Mouse (Mus musculus) layer of hippocampus, adult 18-20 months (tissue): ENCODE measurements around the gene Uba3. TPM values are rescaled to one million over a fixed set of nuclear protein-coding genes. Genes with fewer than 3 reads are reported as not detected.

Experiments used
- DNase-seq, 2 experiments: peaks; one replicate each; pipeline ENCODE4 v3.0.0; 2022; ENCODE audit warnings: low spot score in 2 of 2
- total RNA-seq, 2 experiments: library from RNA; stranded (reverse); gene quantifications; 2 replicates each; pipeline ENCODE4 v1.2.3; 2021

The Uba3 gene
- total RNA-seq, 2 experiments from 2014 or later = 70.9 to 73.7 TPM

DNA sequence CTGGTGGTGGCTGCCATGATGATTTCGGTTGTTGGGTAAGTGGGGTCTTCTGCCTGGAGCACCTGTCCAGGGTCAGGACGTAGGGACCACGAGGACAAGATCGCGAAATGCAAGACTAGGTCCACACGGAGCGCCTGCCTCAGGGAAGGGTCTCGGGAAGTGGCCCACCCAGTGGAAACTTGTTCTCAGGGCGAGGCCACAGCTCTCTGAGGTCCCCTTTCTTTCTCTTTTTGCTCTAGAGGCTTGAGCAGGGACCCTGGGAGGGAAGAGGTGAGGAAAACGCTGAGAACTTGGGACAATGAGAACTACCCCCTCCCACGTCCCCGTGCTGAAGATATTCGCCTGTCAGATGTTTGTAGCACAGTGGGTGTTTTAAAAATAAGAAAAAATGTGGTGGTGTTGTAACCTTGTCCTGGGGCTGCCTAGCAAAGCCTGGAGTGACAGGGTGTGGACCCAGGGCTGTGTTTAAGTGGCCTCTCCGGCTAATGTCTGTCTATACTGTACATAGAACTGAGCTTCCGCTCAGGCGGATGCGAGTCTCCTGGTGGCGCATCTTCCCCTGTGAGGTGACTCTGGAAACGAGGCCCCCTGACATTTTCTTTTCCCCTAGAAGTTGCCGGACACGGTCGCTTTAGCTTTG is 5.6 kb upstream of the Uba3 start:
- DNase-seq = peak in 1 of 2 experiments; percentile 26

DNA sequence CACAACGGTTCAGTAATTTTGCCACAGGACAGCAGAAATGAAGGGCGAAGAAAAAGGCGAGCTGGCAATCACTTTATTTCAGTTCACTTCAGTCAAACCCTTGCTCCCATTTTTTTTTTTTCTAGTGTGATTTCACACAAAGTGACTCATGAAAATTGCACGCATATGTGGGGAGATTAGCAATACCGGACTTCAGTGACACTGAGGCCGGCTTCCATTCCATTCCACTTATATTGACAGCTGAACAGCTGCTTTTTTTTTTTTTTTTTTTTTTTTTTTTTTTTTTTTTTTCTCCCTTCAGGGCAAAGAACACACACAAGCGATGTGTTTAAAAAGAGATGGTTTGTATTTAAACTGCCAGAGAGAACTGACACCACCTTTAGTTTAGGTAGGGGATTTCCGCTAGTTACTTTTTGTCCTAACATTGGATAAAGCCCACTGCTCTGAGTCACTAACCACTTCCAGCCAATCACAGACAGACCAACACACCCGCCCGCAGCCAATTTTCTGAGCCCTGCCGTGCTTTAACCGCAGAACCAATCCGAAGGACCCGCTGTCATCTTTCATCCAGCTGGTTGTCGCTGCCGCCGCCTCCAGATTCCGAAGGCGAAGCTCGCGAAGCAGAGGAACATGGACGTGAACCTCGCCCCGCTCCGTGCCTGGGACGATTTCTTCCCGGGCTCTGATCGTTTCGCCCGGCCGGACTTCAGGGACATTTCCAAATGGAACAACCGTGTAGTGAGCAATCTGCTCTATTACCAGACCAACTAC is 4.9 kb upstream of the Uba3 start, which contains the start of gene Arl6ip5:
Arl6ip5 (plus strand) TSS at position 499 of the 771 bp plus-strand sequence.
- peak; percentile 89 to 94 for DNase-seq

DNA sequence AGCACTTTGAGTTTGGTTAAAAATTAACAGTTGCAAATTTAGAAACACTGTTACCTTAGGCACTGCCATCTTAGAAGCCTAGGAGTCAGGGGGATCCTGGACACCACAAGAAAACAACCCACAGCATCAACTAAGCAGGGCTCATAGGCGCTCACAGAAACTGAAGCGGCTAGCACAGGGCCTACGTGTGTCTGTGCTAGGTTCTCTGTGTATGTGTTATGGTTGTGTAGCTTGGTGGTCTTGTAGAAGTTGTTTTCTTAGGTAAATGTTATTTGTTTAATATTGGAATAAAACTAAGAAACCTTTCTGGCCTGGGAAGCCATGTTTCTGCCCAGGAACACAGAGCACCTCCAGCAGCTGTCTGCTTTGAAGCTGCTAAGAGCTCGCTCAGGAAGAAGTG is 4.3 kb upstream of the Uba3 start:
- DNase-seq = no peak

- no peak for DNase-seq
Observed at GRCm38 (mm10) chr6:97209201-97209600, 3.8 kb upstream of the Uba3 start.

DNA sequence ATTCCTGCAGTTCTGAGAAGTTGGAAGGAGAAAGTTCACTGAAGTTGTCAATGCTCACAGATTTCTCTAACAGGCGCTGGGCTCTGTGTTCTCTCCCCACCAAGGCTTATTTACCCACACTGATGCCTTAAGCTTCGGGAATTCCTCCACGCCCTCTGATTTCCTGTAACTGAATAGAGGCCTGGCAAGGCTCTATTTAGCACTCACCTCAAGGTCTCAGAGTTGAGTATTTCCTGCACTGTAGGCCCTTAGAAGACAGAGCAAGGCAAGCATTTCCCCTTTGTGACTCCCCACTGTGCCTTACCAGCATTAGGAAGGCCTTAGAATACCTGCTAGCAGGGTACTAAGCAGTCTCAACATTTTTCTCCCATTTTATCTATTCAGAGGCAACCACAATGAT is 3.0 kb upstream of the Uba3 start:
- no peak for DNase-seq

DNA sequence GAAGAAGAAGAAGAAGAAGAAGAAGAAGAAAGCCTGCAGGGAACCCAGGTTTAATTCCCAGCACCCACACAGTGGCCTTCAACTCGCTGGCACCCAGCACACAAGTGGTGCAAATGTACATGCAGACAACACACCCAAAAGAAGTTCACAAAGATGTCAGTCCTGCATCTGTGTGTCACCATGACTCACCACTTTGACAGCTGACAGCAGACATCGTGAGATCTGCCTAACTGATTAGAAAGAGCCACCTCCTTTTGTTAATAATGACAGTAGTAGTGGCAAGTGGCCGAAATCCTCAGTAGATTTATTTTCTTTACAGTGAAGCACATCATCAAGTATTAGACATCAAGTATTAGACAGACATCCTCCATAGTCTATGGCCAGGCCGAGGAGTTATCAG is 1.6 kb upstream of the Uba3 start:
- DNase-seq = no peak

DNA sequence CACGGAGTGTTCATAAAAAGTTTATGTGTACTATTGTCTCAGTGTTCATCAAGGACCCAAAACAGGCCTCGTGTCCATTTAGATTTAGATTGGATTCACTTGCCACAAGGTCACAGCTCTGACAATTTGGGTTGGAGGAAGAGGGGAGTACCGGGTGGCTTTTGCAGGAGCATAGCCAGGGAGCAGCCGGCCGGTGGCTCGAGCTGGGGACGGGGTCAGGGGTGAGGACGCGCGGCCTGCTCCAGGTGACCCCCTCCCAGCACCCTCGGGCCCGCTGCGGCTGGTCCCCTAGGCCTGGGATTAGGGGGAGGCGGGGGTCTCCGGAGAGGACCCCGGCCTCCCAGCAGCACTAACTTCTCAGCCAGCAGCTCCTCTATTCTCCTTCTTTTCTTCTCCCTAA is 495 bp downstream of the Uba3 start:
- DNase-seq = no peak

GRCm38 (mm10) chr6:97204252-97204869 is 1.1 kb downstream of the Uba3 start:
- no peak for DNase-seq

- no peak for DNase-seq
Observed at GRCm38 (mm10) chr6:97202477-97202876, 3.0 kb downstream of the Uba3 start.

DNA sequence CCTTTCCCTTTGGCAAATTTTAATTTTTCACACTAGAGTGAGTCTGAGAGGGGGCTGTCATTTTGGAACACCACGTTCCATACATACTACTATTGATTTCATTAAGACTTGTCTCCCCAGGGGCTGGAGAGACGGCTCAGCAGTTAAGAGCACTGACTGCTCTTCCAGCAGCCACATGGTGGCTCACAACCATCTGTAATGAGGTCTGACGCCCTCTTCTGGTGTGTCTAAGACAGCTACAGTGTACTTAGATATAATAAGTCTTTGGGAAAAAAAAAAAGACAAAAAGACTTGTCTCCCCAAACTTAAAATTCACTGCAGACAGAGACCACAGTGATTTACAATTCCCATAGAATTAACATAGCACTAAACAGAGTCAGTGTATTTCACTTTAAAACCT is 5.0 kb downstream of the Uba3 start:
- DNase-seq = no peak

DNA sequence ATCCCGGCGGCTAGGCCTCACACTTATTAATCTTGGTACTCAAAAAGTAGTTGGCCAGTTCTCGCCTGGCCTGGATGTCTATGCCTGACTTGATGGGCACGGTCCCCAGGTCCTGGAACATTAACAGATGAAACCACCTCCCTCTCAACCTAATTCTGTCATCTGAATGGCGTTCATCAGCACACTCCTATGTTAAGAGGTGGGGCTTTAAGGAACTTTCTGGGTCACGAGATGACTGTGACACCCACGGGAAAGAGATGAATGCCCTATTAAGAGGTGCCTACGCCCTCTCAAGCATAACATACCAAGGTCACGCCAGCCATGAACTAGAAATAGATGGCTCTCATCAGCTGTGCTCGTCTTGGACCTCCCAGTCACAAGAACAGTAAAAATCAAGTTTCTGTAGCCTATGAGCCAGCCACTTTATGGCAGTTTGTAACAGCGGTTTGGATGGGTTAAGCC is 26.0 kb downstream of the Uba3 start:
- DNase-seq = no peak

- peak; percentile 94 to 97 for DNase-seq
Observed at GRCm38 (mm10) chr6:97178491-97179366, 26.7 kb downstream of the Uba3 start, which contains the start of gene Tmf1. TSS of gene Tmf1 (minus strand) at chr6:97179122.

GRCm38 (mm10) chr6:97175716-97176115 is 29.7 kb downstream of the Uba3 start:
- DNase-seq = no peak

DNA sequence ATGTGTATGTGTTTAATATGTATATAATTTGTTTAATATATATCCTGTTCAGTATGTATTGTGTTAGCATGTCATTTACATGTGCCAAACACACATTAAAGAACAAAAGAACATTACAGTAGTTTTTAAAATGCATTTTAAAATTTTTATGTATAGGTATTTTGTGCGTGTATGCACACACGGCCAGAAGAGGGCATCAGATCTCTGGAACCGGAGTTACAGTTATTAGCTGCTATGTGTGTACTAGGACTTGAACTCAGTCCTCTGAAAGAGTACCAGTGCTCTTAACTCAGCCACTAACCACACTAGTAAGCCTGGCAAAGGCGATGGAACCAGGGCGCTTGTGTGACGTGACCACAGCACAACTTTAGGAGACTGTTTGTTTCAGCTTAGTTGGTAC is 55.3 kb downstream of the Uba3 start:
- DNase-seq = no peak

GRCm38 (mm10) chr6:97149721-97150120 is 55.7 kb downstream of the Uba3 start:
- DNase-seq = no peak

- DNase-seq = peak; percentile 60 to 73
Observed at GRCm38 (mm10) chr6:97148383-97149251, 56.8 kb downstream of the Uba3 start, which contains the start of gene Eogt. TSS of gene Eogt (minus strand) at chr6:97149182.

- peak in 1 of 2 experiments; percentile 24 for DNase-seq
Observed at GRCm38 (mm10) chr6:97147755-97148382, 57.6 kb downstream of the Uba3 start.

GRCm38 (mm10) chr6:97145156-97145555 is 60.3 kb downstream of the Uba3 start:
- no peak for DNase-seq

GRCm38 (mm10) chr6:97144359-97144758 is 61.1 kb downstream of the Uba3 start:
- no peak for DNase-seq

- no peak for DNase-seq
Observed at GRCm38 (mm10) chr6:97142611-97143010, 62.8 kb downstream of the Uba3 start.
